Mouse (Mus musculus): ENCODE measurements around the gene Tor3a. TPM values are rescaled to one million over a fixed set of nuclear protein-coding genes. Genes with fewer than 3 reads are reported as not detected.
A peak's percentile ranks its signal among the peaks of the same experiment; 100 is the strongest.

The Tor3a gene
- polyA plus RNA-seq, 1 experiment from 2014 or later, result 19.6 TPM

GRCm38 (mm10) chr1:156657523-156657922 is 16.6 kb downstream of the Tor3a start:
- no peaks in the 10 kb centered on the region for H3K27me3 ChIP-seq (ENCODE audit: insufficient read depth, low read length)
- no peaks in the 10 kb centered on the region for H3K9me3 ChIP-seq (ENCODE audit: low read length)
- H3K27ac ChIP-seq (ENCODE audit: low read length), result no peak overlapping the region
- no peaks in the 10 kb centered on the region for H3K36me3 ChIP-seq (ENCODE audit: insufficient read depth, low read length)
- H3K4me2 ChIP-seq (replicated peaks; ENCODE audit: low read depth, low read length), result no peak overlapping the region
- WGBS, result 87% methylated on average over 4 of the region's 4 CpGs
- H3K4me1 ChIP-seq (ENCODE audit: insufficient read depth, low read length), result 0 out of 2 replicates have a peak, but pooled peaks cover 7% of the 10 kb centered on the region
- no peak overlapping the region for H3K9ac ChIP-seq (replicated peaks; ENCODE audit: low read length)
- H3K4me3 ChIP-seq (ENCODE audit: low read length), result no peak overlapping the region
- peak; percentile 29; the same call in 1 of the 2 replicates for ATAC-seq (ENCODE audit: low FRiP score, low TSS enrichment)

GRCm38 (mm10) chr1:156654735-156655530 is 19.2 kb downstream of the Tor3a start:
- Histone ChIP-seq H3K36me3 (ENCODE audit: insufficient read depth, low read length) (peaks cover 3% of the 10 kb centered on the region; the same call in 1 of the 2 replicates), H3K9ac (replicated peaks; ENCODE audit: low read length) (no peak overlapping the region), H3K27ac (ENCODE audit: low read length) (peak overlapping the region; percentile 59), H3K4me1 (ENCODE audit: insufficient read depth, low read length) (0 out of 2 replicates have a peak, but pooled peaks cover 7% of the 10 kb centered on the region), H3K4me2 (replicated peaks; ENCODE audit: low read depth, low read length) (no peak overlapping the region), H3K27me3 (ENCODE audit: insufficient read depth, low read length) (no peaks in the 10 kb centered on the region), H3K9me3 (ENCODE audit: low read length) (no peaks in the 10 kb centered on the region), H3K4me3 (ENCODE audit: low read length) (no peak overlapping the region)
- ATAC-seq (ENCODE audit: low FRiP score, low TSS enrichment), result no peak
- WGBS, result 45% methylated on average over 13 of the region's 13 CpGs

DNA sequence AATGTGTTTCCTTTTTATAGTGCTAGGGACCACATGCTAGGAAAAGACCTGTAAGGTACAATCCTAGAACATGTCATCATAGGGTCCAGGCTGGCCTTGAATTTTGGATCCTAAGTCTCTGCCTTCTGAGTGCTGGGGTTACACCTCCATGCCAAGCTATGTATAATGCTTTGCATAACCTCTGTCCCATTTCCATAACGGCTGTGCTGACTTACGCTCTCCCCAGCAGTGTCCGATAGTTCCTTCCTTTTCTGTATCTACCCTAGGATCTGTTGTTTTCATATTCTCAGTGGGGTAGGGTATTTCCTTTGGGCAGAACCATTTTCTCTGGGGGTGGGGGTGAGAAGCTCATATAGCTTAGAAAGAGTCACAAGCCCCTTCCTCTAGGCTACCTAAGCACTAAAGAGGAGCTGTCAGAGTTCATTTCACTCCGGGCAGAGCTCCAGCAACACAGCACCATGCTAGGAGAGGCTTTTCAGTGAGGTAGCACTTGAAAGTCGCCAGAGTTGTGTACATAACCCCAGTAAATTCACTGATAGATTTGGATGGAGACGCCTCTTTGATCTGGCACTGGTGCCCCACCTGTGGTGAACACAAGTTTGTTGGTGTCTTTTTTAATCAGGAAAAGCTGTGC is 21.9 kb downstream of the Tor3a start:
- Histone ChIP-seq H3K36me3 (ENCODE audit: insufficient read depth, low read length) (peaks cover 3% of the 10 kb centered on the region; the same call in 1 of the 2 replicates), H3K27me3 (ENCODE audit: insufficient read depth, low read length) (no peaks in the 10 kb centered on the region), H3K4me3 (ENCODE audit: low read length) (no peak overlapping the region), H3K4me1 (ENCODE audit: insufficient read depth, low read length) (0 out of 2 replicates have a peak, but pooled peaks cover 7% of the 10 kb centered on the region), H3K9me3 (ENCODE audit: low read length) (no peaks in the 10 kb centered on the region), H3K9ac (replicated peaks; ENCODE audit: low read length) (no peak overlapping the region), H3K27ac (ENCODE audit: low read length) (no peak overlapping the region), H3K4me2 (replicated peaks; ENCODE audit: low read depth, low read length) (no peak overlapping the region)
- ATAC-seq (ENCODE audit: low FRiP score, low TSS enrichment), result no peak
- WGBS, result 55% methylated on average over 6 of the region's 6 CpGs

- no peak overlapping the region for H3K4me3 ChIP-seq (ENCODE audit: low read length)
- H3K36me3 ChIP-seq (ENCODE audit: insufficient read depth, low read length), result peaks cover 3% of the 10 kb centered on the region; the same call in 1 of the 2 replicates
- H3K9ac ChIP-seq (replicated peaks; ENCODE audit: low read length), result no peak overlapping the region
- H3K9me3 ChIP-seq (ENCODE audit: low read length), result no peaks in the 10 kb centered on the region
- no peak overlapping the region for H3K4me2 ChIP-seq (replicated peaks; ENCODE audit: low read depth, low read length)
- H3K4me1 ChIP-seq (ENCODE audit: insufficient read depth, low read length), result 0 out of 2 replicates have a peak, but pooled peaks cover 7% of the 10 kb centered on the region
- 74% methylated on average over 9 of the region's 9 CpGs for WGBS
- H3K27ac ChIP-seq (ENCODE audit: low read length), result no peak overlapping the region
- ATAC-seq (ENCODE audit: low FRiP score, low TSS enrichment), result no peak
- no peaks in the 10 kb centered on the region for H3K27me3 ChIP-seq (ENCODE audit: insufficient read depth, low read length)
Observed at GRCm38 (mm10) chr1:156650631-156651030, 23.5 kb downstream of the Tor3a start.

DNA sequence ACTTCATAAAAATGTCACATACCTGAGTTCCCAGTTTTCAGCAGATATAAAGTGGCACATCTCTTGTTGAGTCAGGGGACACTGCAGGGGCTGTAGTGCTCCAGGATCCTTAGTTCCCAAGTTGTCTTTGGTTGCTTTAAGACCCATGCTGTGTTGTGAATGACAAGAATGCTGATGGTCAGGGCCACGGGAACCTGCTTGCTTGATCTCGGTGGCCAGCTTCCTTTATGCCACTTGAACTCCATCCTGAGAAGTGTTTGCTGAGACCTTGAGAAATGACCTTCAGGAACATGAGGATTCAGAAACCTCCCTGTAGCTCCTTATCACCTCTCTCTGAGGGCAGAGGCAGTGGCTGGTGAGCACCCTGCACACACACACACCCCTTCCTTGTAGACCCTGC is 25.5 kb downstream of the Tor3a start:
- Histone ChIP-seq H3K27ac (ENCODE audit: low read length) (no peak overlapping the region), H3K9me3 (ENCODE audit: low read length) (no peaks in the 10 kb centered on the region), H3K4me3 (ENCODE audit: low read length) (no peak overlapping the region), H3K27me3 (ENCODE audit: insufficient read depth, low read length) (no peaks in the 10 kb centered on the region), H3K36me3 (ENCODE audit: insufficient read depth, low read length) (peaks cover 3% of the 10 kb centered on the region; the same call in 1 of the 2 replicates), H3K4me2 (replicated peaks; ENCODE audit: low read depth, low read length) (no peak overlapping the region), H3K4me1 (ENCODE audit: insufficient read depth, low read length) (no peaks in the 10 kb centered on the region), H3K9ac (replicated peaks; ENCODE audit: low read length) (no peak overlapping the region)
- ATAC-seq (ENCODE audit: low FRiP score, low TSS enrichment), result no peak
- 31% methylated on average over 2 of the region's 2 CpGs for WGBS

DNA sequence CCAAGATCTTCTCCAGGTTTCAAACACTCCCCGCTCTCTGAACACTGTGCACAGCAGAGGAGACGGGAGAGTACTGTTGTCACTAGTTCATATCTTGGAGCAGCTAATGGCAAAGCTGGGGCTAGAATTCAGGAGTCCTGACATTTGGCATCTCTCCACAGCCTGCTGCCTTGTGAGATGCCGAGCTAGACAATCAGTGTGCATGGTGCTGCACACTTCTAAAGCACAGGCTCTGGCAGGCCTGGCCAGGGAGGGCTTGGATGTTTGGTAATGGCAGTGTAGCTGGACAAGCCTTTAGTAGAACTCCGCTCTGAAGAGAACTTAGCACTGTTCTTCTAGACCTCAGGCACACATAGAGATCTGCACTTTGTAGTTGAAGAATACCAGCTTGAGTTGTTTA is 28.2 kb downstream of the Tor3a start:
- no peak overlapping the region for H3K4me2 ChIP-seq (replicated peaks; ENCODE audit: low read depth, low read length)
- no peaks in the 10 kb centered on the region for H3K27me3 ChIP-seq (ENCODE audit: insufficient read depth, low read length)
- peaks cover 19% of the 10 kb centered on the region for H3K36me3 ChIP-seq (ENCODE audit: insufficient read depth, low read length)
- H3K9me3 ChIP-seq (ENCODE audit: low read length), result no peaks in the 10 kb centered on the region
- H3K4me1 ChIP-seq (ENCODE audit: insufficient read depth, low read length), result no peaks in the 10 kb centered on the region
- no peak overlapping the region for H3K4me3 ChIP-seq (ENCODE audit: low read length)
- no peak for ATAC-seq (ENCODE audit: low FRiP score, low TSS enrichment)
- H3K27ac ChIP-seq (ENCODE audit: low read length), result no peak overlapping the region
- 86% methylated on average over 4 of the region's 4 CpGs for WGBS
- H3K9ac ChIP-seq (replicated peaks; ENCODE audit: low read length), result no peak overlapping the region

- no peaks in the 10 kb centered on the region for H3K9me3 ChIP-seq (ENCODE audit: low read length)
- no peak for ATAC-seq (ENCODE audit: low FRiP score, low TSS enrichment)
- H3K4me1 ChIP-seq (ENCODE audit: insufficient read depth, low read length), result no peaks in the 10 kb centered on the region
- H3K4me2 ChIP-seq (replicated peaks; ENCODE audit: low read depth, low read length), result no peak overlapping the region
- H3K36me3 ChIP-seq (ENCODE audit: insufficient read depth, low read length), result peaks cover 23% of the 10 kb centered on the region
- no peaks in the 10 kb centered on the region for H3K27me3 ChIP-seq (ENCODE audit: insufficient read depth, low read length)
- no peak overlapping the region for H3K27ac ChIP-seq (ENCODE audit: low read length)
- no peak overlapping the region for H3K4me3 ChIP-seq (ENCODE audit: low read length)
- no peak overlapping the region for H3K9ac ChIP-seq (replicated peaks; ENCODE audit: low read length)
- 60% methylated on average over 13 of the region's 13 CpGs for WGBS
Observed at GRCm38 (mm10) chr1:156644780-156645523, 29.2 kb downstream of the Tor3a start.

DNA sequence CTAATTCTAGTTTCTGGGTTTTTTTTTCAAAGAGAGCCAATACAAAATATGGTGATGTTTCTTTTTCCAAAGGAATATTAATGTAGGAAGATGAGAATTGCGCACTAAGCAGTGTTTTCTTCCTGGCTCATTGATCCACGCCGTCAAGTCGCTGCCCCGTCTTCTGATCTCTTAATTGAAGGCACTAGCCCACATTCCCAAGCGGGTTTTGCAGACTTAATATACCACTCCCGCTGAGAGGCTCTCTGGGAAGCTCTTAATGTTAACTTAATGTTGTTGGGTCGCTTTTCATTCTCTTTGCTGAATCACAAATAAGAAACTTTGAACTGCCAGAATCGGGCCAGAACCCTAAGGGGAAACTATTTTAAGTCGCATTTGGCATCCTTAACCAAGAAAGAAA is 30.1 kb downstream of the Tor3a start:
- no peak for ATAC-seq (ENCODE audit: low FRiP score, low TSS enrichment)
- no peaks in the 10 kb centered on the region for H3K4me1 ChIP-seq (ENCODE audit: insufficient read depth, low read length)
- no peak overlapping the region for H3K27ac ChIP-seq (ENCODE audit: low read length)
- H3K27me3 ChIP-seq (ENCODE audit: insufficient read depth, low read length), result no peaks in the 10 kb centered on the region
- H3K9me3 ChIP-seq (ENCODE audit: low read length), result no peaks in the 10 kb centered on the region
- H3K9ac ChIP-seq (replicated peaks; ENCODE audit: low read length), result no peak overlapping the region
- H3K4me3 ChIP-seq (ENCODE audit: low read length), result no peak overlapping the region
- H3K36me3 ChIP-seq (ENCODE audit: insufficient read depth, low read length), result peaks cover 23% of the 10 kb centered on the region
- no peak overlapping the region for H3K4me2 ChIP-seq (replicated peaks; ENCODE audit: low read depth, low read length)
- WGBS, result 50% methylated on average over 10 of the region's 10 CpGs

DNA sequence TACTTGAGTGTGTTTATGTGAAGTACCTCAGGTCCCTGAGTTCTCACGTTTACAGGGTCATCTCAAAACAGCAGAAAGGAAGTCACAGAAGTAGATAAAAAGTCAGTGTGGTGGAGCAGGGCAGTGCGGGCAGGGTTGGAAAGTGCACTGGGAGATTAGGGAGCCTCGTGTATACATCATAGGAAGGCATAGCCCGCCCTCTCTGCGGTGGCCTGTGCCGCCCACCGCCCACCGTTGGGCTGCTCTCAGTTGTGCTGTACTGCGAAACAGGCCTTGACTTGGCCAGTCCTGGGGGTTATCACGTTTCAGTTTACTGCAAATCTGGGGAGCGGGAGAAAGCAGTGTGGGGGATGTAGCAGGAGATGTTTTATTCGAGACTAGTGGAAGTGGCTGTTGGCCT is 31.3 kb downstream of the Tor3a start:
- H3K4me3 ChIP-seq (ENCODE audit: low read length), result no peak overlapping the region
- peaks cover 23% of the 10 kb centered on the region for H3K36me3 ChIP-seq (ENCODE audit: insufficient read depth, low read length)
- no peak overlapping the region for H3K27ac ChIP-seq (ENCODE audit: low read length)
- no peaks in the 10 kb centered on the region for H3K9me3 ChIP-seq (ENCODE audit: low read length)
- no peak overlapping the region for H3K9ac ChIP-seq (replicated peaks; ENCODE audit: low read length)
- no peak overlapping the region for H3K4me2 ChIP-seq (replicated peaks; ENCODE audit: low read depth, low read length)
- no peaks in the 10 kb centered on the region for H3K27me3 ChIP-seq (ENCODE audit: insufficient read depth, low read length)
- no peaks in the 10 kb centered on the region for H3K4me1 ChIP-seq (ENCODE audit: insufficient read depth, low read length)
- 51% methylated on average over 12 of the region's 12 CpGs for WGBS
- peak; percentile 29; the same call in 1 of the 2 replicates for ATAC-seq (ENCODE audit: low FRiP score, low TSS enrichment)
